Mouse (Mus musculus) adrenal gland, postnatal 25 days (tissue): ENCODE data around the gene Sh2d4b. TPM values are rescaled to one million over a fixed set of nuclear protein-coding genes. Genes with fewer than 3 reads are reported as not detected.
A peak's percentile ranks its signal among the peaks of the same experiment; 100 is the strongest.

Source experiments
- DNase-seq: peaks from one replicate; pipeline ENCODE4 v3.0.0; 2021; ENCODE audit warnings: mixed read lengths
- long read RNA-seq: library from polyadenylated mRNA; stranded (forward); transcript quantifications from one replicate; pipeline ENCODE4 v2.0.0, GENCODE M21; 2021
- total RNA-seq: library from RNA; stranded (reverse); gene quantifications from 2 replicates; pipeline ENCODE4 v1.2.3, GENCODE M21; 2021

Gene Sh2d4b
- total RNA-seq, result 1.4 and 1.5 TPM in 2 replicates
- long read RNA-seq, result 0 reads

DNA sequence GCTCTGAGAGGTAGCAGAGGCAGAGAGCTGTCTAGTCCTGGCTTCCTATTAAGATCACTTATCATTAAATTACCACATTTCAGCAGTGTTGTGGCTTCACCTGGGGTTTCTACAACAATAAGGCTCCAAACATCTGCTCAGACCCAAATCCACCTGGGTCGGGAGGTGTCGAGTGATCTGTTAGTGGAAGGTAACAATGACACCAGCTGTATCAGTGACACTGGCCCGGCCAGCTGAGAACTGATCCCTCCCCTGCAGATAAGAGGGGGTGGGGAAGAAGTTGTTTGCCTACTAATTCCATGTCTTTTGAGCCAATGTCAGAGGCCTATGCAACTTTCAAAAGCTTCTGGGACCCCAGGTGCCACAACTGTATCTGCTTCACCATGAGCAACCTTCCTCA, at the start of gene Sh2d4b:
TSS of gene Sh2d4b (minus strand) at position 71 of the 400 bp plus-strand sequence.
- DNase-seq, result no peak

DNA sequence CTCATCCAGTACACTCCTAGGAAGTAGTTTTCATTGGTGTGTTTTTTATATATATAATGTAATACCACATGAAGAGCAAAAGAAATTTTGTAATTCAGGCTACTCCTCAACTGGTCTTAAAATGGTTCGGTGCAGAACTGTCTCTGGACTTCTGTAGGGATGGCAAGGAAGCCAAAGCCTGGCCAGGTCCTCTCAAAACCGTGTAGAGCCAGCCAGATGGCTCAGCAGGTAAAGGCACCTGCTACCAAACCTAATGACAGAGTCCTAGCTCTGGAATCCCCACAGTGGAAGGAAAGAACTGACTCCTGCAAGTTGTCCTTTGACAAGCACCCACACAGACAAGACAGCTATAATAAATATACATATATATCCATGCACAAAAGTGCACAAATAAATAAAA, 49.4 kb upstream of the Sh2d4b start:
- no peak for DNase-seq

DNA sequence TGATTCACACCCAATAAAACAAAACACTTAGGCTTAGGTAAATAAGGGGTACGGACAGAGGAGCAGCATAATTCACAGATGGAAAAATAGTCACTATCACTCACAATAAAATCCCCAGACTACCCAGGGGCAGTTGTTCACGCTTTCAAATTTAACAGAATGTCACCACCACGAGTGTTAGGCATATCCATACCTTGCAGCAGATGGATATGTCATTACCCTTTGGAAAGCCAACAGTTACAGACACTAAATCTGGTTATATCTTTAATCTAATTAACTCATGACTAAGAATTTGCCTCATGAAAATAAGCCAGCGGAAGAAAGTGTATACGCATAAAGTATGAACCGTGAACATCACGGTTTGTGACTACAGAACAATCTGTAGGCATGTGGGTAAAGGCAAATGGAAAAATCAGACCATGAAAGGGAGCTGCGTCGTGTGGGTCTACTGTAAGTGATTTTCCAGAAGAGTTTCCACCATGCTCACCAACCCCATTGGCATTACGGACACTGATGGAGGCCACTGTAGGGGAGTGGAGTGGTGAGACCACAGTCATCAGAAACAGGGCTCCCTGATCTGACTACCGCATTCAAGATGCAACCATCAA, 45.4 kb upstream of the Sh2d4b start:
- no peak for DNase-seq

DNA sequence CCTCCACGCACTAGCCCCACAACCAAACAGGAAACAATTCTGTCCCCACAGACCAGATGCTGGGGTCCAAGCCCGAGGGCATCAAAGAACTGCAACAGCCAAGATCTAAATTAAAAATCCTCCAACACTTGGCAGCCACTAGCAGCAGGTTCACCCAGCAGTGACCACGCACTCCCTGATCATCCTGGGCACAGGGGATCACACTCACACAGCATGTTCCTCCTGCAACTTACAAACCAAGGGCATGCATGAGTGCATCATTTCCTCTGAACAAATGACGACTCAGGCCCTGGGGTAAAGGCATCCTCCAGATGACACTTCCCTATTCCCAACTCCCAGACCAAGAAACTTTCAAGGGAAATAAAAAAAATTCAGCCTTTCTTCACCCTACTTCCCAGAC, 44.0 kb upstream of the Sh2d4b start:
- no peak for DNase-seq

DNA sequence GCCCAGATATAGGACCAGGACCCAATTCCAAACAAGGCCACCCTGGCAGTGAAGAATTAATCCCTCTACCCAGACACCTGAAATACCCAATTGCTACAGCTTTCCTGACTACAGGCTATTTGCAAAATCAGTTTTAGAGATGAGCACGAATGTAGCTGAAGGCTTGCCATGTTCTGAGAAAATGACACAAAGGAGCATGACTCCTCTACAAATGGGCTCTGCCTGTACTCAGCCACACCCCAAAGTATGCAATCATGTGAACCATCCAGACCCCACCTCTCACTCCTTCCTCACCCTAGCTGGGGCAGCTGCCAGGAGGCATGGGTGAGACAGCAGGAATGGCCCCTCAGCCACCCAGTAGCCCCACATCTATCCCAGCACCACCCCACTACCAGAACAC, 42.4 kb upstream of the Sh2d4b start:
- DNase-seq, result no peak

DNA sequence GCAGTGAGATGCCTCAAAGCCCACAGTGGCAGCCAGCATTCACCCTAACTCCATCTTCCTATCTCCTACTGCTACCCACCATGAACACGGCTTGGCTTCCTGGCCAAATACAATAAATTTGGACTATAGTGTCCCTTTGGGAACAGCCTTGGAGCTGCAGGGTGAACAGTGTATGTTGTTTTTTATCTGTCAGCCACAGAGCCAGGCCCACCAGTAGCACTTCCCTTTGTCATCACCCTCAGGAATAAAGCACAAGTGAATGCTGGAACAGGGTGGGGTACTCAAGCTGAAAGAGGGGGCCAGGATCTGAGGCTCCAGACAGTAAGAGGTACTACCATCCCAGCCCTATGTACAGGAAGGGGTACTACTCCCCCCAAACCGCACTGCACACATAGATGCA, 42.0 kb upstream of the Sh2d4b start:
- no peak for DNase-seq

DNA sequence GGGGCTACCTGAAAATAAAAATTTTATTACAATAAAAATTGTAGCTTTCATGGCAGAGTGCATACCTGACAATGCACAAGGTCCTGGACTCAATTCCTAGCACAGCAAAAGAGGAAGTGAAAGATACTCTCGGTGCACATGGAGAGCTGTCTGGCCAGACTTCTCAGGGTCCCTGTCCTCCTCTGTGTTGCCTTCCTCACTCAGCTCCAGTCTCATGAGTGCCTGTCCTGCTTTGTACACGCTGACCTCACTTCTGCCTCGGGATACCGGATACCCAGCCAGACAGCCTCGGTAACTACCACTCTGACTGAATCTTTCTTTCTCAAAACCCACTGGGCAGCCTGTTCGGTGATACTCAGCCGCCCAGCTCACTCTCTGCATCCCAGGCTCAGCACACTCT, 40.3 kb upstream of the Sh2d4b start:
- DNase-seq, result no peak

DNA sequence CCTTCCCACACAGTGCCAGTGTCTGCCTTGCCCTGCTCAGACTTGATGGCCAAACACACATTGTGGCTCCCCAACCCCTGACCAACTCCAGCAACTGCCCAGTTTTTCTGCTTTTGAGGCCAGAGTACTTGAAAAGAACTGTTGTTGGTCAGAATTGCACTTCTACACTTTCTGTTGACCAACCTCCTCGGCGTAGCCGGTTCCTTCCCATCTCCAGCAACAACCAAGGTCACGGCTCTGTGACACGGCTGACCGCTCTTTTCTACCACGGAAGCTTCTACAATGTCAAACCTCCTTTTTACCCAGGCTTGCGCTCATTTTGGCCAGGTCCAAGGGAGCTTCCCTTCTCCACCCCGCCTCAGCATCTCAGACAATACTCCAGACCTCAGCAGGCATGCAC, 39.2 kb upstream of the Sh2d4b start:
- DNase-seq, result no peak

DNA sequence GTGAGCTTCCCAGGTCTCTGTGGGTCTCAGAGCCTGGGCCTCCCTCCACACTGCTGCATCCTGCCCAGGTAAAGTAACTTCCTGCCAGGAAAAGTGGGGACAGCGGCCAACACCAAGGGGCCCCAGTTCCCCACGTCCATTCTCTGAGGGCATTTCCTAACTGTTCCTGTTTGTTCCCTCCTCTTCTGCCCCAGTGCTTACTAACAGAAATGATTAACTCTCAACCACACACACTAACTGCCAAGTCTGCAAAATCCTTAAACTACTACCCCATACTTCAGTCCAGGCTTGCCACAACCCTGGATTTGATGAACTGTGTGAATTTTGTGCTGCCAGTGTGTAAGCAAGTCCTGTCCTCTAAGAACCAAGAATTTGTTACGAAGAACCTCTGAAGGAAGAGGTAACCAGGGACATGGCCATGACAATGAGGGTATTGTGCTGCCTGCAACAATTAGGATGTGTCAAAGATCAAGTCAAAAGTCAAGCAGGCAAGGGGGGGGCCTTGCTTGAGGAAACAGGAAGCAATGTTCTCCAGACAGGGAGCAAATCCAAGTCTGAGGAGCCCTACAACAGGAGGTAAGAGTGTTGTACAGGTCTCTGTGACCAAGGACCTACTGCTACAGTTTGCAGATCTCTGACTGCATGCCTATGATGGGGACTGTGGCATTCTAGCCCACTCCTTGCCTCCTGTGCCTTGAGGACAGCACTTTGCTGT, 38.2 kb upstream of the Sh2d4b start:
- no peak for DNase-seq

DNA sequence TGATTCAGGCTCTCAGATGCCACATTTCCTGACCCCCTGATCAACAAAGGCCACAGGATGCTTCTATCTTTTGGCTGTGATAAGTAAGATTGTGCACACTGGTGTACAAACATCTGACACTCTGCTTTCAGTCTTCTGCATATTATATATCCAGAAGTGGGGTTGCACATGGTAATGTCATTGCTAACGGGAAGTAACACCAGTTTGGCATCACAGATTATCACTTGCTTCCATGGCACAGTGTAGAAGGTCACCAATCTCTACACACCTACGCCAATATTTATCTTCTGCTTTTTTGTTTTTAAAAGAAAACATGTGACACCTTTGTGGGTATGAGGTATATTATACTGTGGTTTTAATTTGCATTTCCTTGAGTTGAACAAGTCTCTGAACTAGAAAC, 36.9 kb upstream of the Sh2d4b start:
- no peak for DNase-seq

DNA sequence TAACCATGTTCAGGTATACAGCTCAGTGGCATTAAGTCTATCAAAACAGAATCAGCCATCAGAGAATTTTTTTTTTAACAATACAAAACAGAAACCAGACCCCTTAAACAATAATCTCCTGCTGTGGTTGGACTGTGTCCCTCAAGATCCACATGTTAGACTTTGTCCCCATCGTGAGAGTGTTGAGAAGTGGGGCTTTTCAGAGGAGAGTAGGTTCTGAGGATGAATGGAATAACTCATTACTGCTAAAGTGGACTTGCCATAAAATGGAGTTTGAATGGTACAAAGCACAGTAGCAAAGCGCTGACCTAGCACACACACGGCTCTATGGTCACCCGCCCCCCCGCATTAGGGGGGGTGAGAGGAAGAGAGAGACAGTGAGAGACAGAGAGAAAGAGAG, 35.8 kb upstream of the Sh2d4b start:
- DNase-seq, result no peak

DNA sequence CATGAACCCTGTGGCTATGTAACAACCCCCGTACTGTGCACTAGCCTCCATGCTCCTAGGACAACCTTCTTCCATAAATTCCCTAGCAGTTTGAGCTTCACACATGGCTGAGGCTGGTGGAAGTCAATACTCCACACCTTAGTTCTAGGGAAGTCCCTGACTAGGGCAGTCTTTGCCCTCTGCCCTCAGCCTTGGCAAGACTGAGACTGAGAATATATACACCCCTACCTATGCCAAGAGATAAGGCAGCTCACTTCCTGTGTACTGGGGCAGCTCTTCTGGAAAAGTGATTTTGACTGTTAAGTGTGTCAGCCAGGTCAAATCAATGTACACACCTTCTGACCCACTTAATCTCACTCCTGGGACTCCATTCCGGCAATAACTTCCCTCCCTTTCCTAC, 34.0 kb upstream of the Sh2d4b start:
- DNase-seq, result no peak

DNA sequence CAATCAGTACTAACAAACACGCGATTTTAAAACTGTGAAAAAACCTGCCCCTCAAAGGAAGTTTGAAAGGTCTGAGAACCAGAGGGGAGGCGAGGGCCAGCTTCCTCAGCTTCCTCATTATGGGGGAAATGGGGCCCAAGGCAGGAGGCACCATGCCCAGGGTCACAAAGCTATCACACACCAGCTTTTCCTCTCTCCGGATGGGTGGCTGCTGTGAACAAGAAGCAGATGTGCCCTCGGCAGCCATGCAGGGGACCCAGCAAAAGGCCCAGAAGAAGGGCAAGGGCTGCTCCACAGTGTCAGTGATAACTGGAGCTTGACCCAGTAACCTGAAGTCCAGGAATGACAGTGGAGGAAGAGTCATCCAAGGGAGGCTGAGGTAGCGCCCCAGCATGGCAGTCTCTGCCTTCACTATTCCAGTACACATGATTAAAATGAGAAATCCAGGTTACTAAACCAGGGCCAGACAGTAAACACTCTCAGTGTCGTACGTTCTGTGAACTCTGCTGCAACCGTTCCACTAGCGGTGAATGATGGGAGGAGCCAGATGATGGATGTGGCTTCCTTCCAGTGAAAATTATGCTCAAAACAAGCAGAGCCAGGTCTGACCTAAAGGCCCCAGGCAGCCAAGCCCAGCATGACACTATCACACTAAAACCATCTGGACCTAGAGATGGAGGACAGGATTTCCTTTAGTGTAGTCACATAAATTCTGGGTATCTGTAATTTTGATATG, 31.5 kb upstream of the Sh2d4b start:
- no peak for DNase-seq

DNA sequence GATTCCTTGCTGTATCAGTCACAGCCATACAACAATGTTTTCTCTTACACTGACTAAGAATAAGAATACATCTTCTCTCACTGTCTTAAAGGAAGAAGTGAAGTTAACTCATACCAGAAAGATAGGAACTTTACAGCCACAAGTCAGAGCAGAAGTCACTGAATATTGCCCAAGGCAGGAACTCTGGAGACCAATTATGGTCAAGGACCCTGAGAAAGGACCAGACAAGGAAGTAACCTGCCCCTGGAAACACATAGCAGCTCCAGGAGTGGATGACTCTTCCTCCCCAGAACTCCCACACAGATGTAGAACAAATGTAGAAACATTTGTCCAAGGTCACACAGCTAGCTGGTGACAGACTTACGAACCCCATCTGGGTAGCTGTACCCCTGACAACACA, 28.2 kb upstream of the Sh2d4b start:
- no peak for DNase-seq

DNA sequence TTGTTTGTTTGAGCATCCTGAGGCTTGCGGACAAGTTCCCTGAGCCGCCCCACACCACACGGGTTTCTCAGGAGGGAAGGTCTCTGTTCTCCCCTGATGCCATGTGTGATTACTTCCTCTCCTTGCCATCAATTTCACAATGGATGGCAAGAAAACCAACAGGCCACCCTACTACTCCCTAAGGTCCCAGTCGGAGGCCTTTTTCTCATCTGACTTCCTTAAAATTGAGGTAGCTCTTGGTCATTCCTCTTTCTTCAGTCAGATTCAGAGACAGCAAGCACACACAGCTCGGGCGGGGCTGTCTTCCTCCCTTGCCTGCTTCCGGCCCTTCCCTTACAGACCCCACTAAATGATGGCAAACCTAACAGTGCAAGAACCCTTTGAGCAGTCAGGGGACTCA, 26.5 kb upstream of the Sh2d4b start:
- DNase-seq, result no peak

DNA sequence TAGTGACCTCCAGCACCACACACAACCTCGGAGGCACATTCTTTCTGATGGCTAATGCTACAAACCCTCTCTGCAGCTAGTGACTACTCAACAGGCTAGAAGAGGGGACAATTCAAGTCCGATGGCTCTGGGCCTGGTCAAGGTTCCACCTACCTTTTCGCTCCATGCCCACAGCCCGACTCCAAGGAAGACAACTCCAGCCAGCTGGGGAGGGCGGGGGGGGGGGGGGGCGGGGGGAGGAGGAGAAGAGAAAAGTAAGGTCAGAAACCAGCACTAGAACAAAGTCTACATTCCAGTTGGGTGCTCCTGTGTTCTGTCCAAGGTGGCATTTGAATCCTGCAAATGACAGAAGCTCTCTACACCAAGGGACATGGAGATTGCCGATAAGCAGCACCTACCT, 25.4 kb upstream of the Sh2d4b start:
- no peak for DNase-seq

DNA sequence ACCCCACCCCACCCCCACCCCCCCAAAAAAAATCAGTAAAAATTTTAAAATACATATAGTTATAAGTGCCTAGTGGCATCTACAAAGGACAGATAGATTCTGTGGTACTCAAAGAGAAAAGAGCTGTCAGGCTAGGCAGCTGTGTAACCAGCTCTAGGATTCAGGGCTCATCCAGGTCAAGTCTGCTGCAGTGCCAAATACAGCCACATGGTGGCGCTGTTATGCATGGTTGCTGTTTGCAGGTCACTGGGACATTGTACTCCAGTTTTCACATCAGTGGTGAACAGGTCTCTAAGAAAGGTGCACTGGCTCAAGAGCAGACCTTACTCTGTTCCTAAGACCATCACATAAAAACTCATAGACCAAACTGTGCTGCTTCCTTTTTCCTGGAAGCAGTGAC, 24.6 kb upstream of the Sh2d4b start:
- peak; percentile 90 for DNase-seq

DNA sequence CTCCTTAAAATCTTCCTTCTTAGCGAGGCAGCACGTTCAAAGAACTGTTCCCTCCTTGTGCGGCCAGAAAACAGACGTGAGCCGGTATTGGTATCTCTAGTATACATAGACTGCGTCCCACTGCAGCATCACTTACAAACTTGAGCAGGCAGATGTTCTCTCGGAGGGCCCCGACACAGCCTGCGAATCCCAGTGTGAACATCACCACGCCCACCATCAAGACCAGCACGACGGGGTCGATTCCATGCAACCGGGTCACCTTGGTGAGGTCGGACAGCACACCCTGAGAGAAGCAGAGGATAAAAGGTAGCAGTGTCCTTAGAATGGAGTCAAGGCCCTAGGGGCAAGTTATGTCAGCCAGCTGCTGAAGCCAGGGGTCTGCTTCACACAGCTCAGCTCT, 23.6 kb upstream of the Sh2d4b start:
- no peak for DNase-seq

DNA sequence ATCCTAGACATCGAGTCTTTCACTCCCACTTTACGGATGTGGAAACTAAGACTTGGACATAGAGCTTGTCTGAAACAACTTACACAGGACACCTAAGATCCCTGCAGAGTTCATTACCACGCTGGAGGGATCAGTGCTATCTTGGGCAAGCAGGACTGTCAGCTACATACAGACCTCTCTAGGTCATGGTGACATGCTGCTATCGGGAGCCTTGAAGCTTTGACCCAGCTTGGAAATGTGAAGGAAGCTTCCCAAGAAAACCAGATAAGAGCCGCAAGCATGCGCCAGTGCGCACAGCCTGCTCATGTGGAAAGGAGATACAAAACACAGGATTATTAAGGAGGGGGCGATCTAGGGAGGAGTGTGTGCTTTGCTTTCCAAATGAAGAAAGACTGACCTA, 22.8 kb upstream of the Sh2d4b start:
- DNase-seq, result no peak

DNA sequence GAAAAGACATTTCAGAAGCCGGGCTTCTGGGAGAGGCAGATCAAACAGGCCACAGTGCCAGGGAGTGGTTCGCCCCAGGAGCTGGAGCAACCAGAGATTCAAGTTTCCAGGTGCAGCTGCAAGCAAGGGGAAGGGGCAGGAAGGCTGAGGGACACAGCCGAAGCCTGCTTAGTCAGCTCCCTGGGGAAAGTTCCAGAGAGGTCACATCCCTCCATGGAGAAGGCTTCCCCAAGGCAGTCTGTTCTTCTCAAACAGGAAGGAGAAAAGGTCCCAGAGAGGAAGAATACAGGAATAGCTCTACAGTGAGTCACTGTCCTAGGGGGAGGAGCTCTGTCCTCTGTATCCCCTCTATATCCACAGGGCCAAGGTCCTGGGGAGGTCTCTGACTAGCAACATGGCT, 21.6 kb upstream of the Sh2d4b start:
- DNase-seq, result no peak

DNA sequence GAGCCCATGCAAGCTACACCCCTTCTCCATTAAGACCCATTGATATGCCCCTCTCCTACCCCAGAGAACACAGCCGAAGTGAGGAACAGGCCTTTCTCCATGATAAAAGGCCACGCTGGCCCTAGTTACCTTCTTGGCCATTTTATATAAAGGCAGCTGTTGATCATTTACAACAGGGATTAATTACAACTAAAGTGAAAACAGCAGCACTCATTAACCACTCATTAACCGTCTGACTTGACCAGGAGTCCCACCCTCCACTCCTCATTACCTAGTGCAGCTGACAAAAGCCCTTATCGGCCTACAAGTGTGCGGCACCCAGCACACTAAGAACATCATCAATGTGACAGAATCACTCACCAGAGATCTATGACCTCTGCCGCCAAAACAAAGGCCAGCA, 20.6 kb upstream of the Sh2d4b start:
- no peak for DNase-seq

DNA sequence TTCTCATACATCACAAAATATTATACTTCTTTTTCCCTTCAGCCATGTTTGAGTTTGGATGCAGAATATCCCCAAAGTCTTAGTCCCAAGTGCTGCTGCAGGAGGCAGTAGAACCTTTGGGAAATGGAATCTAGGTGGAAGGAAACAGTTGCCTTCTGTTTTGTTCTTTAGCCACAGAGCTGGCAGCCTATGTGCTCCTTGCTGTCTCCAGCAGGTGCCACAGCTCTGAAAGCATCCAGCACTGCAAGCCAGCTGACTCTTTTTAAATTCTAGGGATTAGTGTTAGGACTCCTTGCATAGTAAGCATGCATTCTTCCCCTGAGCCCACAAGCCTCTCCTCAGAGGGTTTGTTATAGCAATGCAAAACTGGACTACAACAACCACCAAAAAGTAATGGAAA, 18.5 kb upstream of the Sh2d4b start:
- DNase-seq, result no peak

DNA sequence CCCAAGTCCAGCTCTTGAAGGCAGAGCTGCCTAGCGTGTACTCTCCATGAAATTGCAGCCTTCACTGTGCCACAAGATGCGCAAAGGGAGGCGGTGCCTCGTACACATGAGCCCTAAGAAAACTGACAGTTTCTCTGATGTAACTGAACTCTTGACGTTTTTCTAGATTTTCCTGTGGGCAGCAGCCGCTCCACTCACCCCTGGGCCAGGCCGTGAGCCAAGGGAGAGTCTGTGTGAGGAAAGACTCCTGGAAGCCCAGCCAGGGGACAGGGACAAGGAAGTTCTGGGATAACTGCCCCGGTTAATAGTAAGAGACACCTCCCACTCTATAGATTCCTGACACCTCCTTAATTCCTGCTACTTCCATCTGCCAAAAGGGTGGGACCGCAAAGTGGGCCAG, 15.7 kb upstream of the Sh2d4b start:
- no peak for DNase-seq

DNA sequence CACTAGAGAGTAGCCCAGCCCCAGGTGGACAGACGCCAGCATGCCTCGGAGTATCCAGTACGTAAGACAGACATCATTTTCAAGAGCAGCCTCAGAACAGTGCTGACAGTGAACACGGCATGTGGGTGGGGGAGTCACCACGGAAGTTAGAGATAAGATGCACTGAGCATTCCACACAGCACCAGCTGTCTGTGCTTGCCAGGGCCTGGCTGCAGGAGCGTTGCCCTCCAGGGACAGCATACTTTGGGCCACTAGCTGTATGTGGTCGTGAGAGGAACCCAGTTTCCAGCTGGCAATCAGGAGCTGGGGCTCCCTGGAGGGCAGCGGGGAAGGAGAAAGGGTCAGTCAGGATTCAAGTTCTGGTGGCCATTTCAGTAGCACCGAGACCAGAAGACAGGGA, 13.7 kb upstream of the Sh2d4b start:
- no peak for DNase-seq
